Mouse (Mus musculus): ENCODE data around the gene Chmp6. TPM values are rescaled to one million over a fixed set of nuclear protein-coding genes. Genes with fewer than 3 reads are reported as not detected.

Gene Chmp6
- polyA plus RNA-seq, 1 experiment from 2014 or later: 92.1 TPM

- no peak overlapping the region for H3K27ac ChIP-seq (ENCODE audit: low read depth, low read length)
- DNase-seq (ENCODE audit: low spot score) (no peak), ATAC-seq (ENCODE audit: insufficient read depth, low FRiP score, low TSS enrichment) (no peak)
- H3K4me2 ChIP-seq (ENCODE audit: low read depth): no peak overlapping the region
- no peak overlapping the region for H3K4me3 ChIP-seq (ENCODE audit: low read depth, low read length)
- WGBS: 77% methylated on average over 4 of the region's 4 CpGs
- no peaks in the 10 kb centered on the region for H3K9me3 ChIP-seq (ENCODE audit: control insufficient read depth, low read length)
- H3K9ac ChIP-seq (ENCODE audit: low read length): no peak overlapping the region
- H3K36me3 ChIP-seq (ENCODE audit: control insufficient read depth, insufficient read depth, low read length): no peaks in the 10 kb centered on the region
- H3K4me1 ChIP-seq (ENCODE audit: control insufficient read depth, insufficient read depth, low read length): no peaks in the 10 kb centered on the region
- no peaks in the 10 kb centered on the region for H3K27me3 ChIP-seq (ENCODE audit: control insufficient read depth, insufficient read depth, low read length)
These were observed 41.0 kb downstream of the Chmp6 start for GRCm38 (mm10) chr11:119954233-119954632.

- ATAC-seq (ENCODE audit: insufficient read depth, low FRiP score, low TSS enrichment): no peak
- H3K9me3 ChIP-seq (ENCODE audit: control insufficient read depth, low read length): no peaks in the 10 kb centered on the region
- no peaks in the 10 kb centered on the region for H3K27me3 ChIP-seq (ENCODE audit: control insufficient read depth, insufficient read depth, low read length)
- no peak overlapping the region for H3K9ac ChIP-seq (ENCODE audit: low read length)
- H3K4me1 ChIP-seq (ENCODE audit: control insufficient read depth, insufficient read depth, low read length): no peaks in the 10 kb centered on the region
- H3K4me2 ChIP-seq (ENCODE audit: low read depth): no peak overlapping the region
- no peak for DNase-seq (ENCODE audit: low spot score)
- 74% methylated on average over 2 of the region's 2 CpGs for WGBS
- no peaks in the 10 kb centered on the region for H3K36me3 ChIP-seq (ENCODE audit: control insufficient read depth, insufficient read depth, low read length)
- H3K4me3 ChIP-seq (ENCODE audit: low read depth, low read length): no peak overlapping the region
- no peak overlapping the region for H3K27ac ChIP-seq (ENCODE audit: low read depth, low read length)
These were observed 41.6 kb downstream of the Chmp6 start for GRCm38 (mm10) chr11:119954749-119955337.

- no peak overlapping the region for H3K9ac ChIP-seq (ENCODE audit: low read length)
- no peak for ATAC-seq (ENCODE audit: insufficient read depth, low FRiP score, low TSS enrichment)
- 65% methylated on average over 3 of the region's 3 CpGs for WGBS
- no peaks in the 10 kb centered on the region for H3K36me3 ChIP-seq (ENCODE audit: control insufficient read depth, insufficient read depth, low read length)
- DNase-seq (ENCODE audit: low spot score): no peak
- no peaks in the 10 kb centered on the region for H3K27me3 ChIP-seq (ENCODE audit: control insufficient read depth, insufficient read depth, low read length)
- H3K9me3 ChIP-seq (ENCODE audit: control insufficient read depth, low read length): no peaks in the 10 kb centered on the region
- no peaks in the 10 kb centered on the region for H3K4me1 ChIP-seq (ENCODE audit: control insufficient read depth, insufficient read depth, low read length)
- H3K27ac ChIP-seq (ENCODE audit: low read depth, low read length): no peak overlapping the region
- no peak overlapping the region for H3K4me3 ChIP-seq (ENCODE audit: low read depth, low read length)
- H3K4me2 ChIP-seq (ENCODE audit: low read depth): no peak overlapping the region
These were observed 42.2 kb downstream of the Chmp6 start for GRCm38 (mm10) chr11:119955432-119955831.

GRCm38 (mm10) chr11:119956590-119956989 is 43.3 kb downstream of the Chmp6 start:
- no peak overlapping the region for H3K4me3 ChIP-seq (ENCODE audit: low read depth, low read length)
- H3K4me2 ChIP-seq (ENCODE audit: low read depth): no peak overlapping the region
- WGBS: 84% methylated on average over 13 of the region's 13 CpGs
- no peak for ATAC-seq (ENCODE audit: insufficient read depth, low FRiP score, low TSS enrichment)
- no peak overlapping the region for H3K27ac ChIP-seq (ENCODE audit: low read depth, low read length)
- no peaks in the 10 kb centered on the region for H3K27me3 ChIP-seq (ENCODE audit: control insufficient read depth, insufficient read depth, low read length)
- H3K9me3 ChIP-seq (ENCODE audit: control insufficient read depth, low read length): no peaks in the 10 kb centered on the region
- no peak overlapping the region for H3K9ac ChIP-seq (ENCODE audit: low read length)
- H3K4me1 ChIP-seq (ENCODE audit: control insufficient read depth, insufficient read depth, low read length): no peaks in the 10 kb centered on the region
- H3K36me3 ChIP-seq (ENCODE audit: control insufficient read depth, insufficient read depth, low read length): no peaks in the 10 kb centered on the region
- DNase-seq (ENCODE audit: low spot score): no peak

GRCm38 (mm10) chr11:119958856-119959255 is 45.6 kb downstream of the Chmp6 start:
- no peak for DNase-seq (ENCODE audit: low spot score)
- Histone ChIP-seq H3K9ac (ENCODE audit: low read length) (no peak overlapping the region), H3K36me3 (ENCODE audit: control insufficient read depth, insufficient read depth, low read length) (no peaks in the 10 kb centered on the region), H3K27ac (ENCODE audit: low read depth, low read length) (no peak overlapping the region), H3K4me3 (ENCODE audit: low read depth, low read length) (no peak overlapping the region), H3K27me3 (ENCODE audit: control insufficient read depth, insufficient read depth, low read length) (no peaks in the 10 kb centered on the region), H3K4me2 (ENCODE audit: low read depth) (no peak overlapping the region), H3K9me3 (ENCODE audit: control insufficient read depth, low read length) (no peaks in the 10 kb centered on the region), H3K4me1 (ENCODE audit: control insufficient read depth, insufficient read depth, low read length) (no peaks in the 10 kb centered on the region)
- ATAC-seq (ENCODE audit: insufficient read depth, low FRiP score, low TSS enrichment): no peak
- 87% methylated on average over 7 of the region's 7 CpGs for WGBS

- Histone ChIP-seq H3K4me2 (ENCODE audit: low read depth) (no peak overlapping the region), H3K9me3 (ENCODE audit: control insufficient read depth, low read length) (no peaks in the 10 kb centered on the region), H3K36me3 (ENCODE audit: control insufficient read depth, insufficient read depth, low read length) (no peaks in the 10 kb centered on the region), H3K27me3 (ENCODE audit: control insufficient read depth, insufficient read depth, low read length) (no peaks in the 10 kb centered on the region), H3K9ac (ENCODE audit: low read length) (no peak overlapping the region), H3K4me1 (ENCODE audit: control insufficient read depth, insufficient read depth, low read length) (no peaks in the 10 kb centered on the region), H3K27ac (ENCODE audit: low read depth, low read length) (no peak overlapping the region), H3K4me3 (ENCODE audit: low read depth, low read length) (no peak overlapping the region)
- DNase-seq (ENCODE audit: low spot score) (no peak), ATAC-seq (ENCODE audit: insufficient read depth, low FRiP score, low TSS enrichment) (no peak)
- WGBS: 79% methylated on average over 4 of the region's 4 CpGs
These were observed 46.5 kb downstream of the Chmp6 start for GRCm38 (mm10) chr11:119959714-119960113.

GRCm38 (mm10) chr11:119960671-119961070 is 47.4 kb downstream of the Chmp6 start:
- WGBS: 93% methylated on average over 6 of the region's 6 CpGs
- ATAC-seq (ENCODE audit: insufficient read depth, low FRiP score, low TSS enrichment) (no peak), DNase-seq (ENCODE audit: low spot score) (no peak)
- Histone ChIP-seq H3K9ac (ENCODE audit: low read length) (no peak overlapping the region), H3K4me1 (ENCODE audit: control insufficient read depth, insufficient read depth, low read length) (no peaks in the 10 kb centered on the region), H3K4me2 (ENCODE audit: low read depth) (no peak overlapping the region), H3K36me3 (ENCODE audit: control insufficient read depth, insufficient read depth, low read length) (no peaks in the 10 kb centered on the region), H3K4me3 (ENCODE audit: low read depth, low read length) (no peak overlapping the region), H3K27me3 (ENCODE audit: control insufficient read depth, insufficient read depth, low read length) (no peaks in the 10 kb centered on the region), H3K27ac (ENCODE audit: low read depth, low read length) (no peak overlapping the region), H3K9me3 (ENCODE audit: control insufficient read depth, low read length) (no peaks in the 10 kb centered on the region)

GRCm38 (mm10) chr11:119961511-119961910 is 48.3 kb downstream of the Chmp6 start:
- ATAC-seq (ENCODE audit: insufficient read depth, low FRiP score, low TSS enrichment): no peak
- DNase-seq (ENCODE audit: low spot score): no peak
- Histone ChIP-seq H3K27me3 (ENCODE audit: control insufficient read depth, insufficient read depth, low read length) (no peaks in the 10 kb centered on the region), H3K9me3 (ENCODE audit: control insufficient read depth, low read length) (no peaks in the 10 kb centered on the region), H3K4me3 (ENCODE audit: low read depth, low read length) (no peak overlapping the region), H3K27ac (ENCODE audit: low read depth, low read length) (no peak overlapping the region), H3K36me3 (ENCODE audit: control insufficient read depth, insufficient read depth, low read length) (no peaks in the 10 kb centered on the region), H3K9ac (ENCODE audit: low read length) (no peak overlapping the region), H3K4me1 (ENCODE audit: control insufficient read depth, insufficient read depth, low read length) (no peaks in the 10 kb centered on the region), H3K4me2 (ENCODE audit: low read depth) (no peak overlapping the region)
- WGBS: 83% methylated on average over 3 of the region's 3 CpGs

- Histone ChIP-seq H3K9ac (ENCODE audit: low read length) (0 out of 2 replicates have a peak overlapping the region, but pooled peaks have one; percentile 31), H3K27ac (ENCODE audit: low read depth, low read length) (no peak overlapping the region)
- ATAC-seq (ENCODE audit: insufficient read depth, low FRiP score, low TSS enrichment): no peak
These were observed 51.8 kb downstream of the Chmp6 start for GRCm38 (mm10) chr11:119965053-119965452.

More at GRCm38 (mm10) chr11:119965053-119965452, 51.8 kb downstream of the Chmp6 start:
- 11% methylated on average over 9 of the region's 9 CpGs for WGBS
- Histone ChIP-seq H3K9me3 (ENCODE audit: control insufficient read depth, low read length) (no peaks in the 10 kb centered on the region), H3K4me3 (ENCODE audit: low read depth, low read length) (no peak overlapping the region), H3K27me3 (ENCODE audit: control insufficient read depth, insufficient read depth, low read length) (no peaks in the 10 kb centered on the region), H3K4me2 (ENCODE audit: low read depth) (no peak overlapping the region), H3K36me3 (ENCODE audit: control insufficient read depth, insufficient read depth, low read length) (no peaks in the 10 kb centered on the region), H3K4me1 (ENCODE audit: control insufficient read depth, insufficient read depth, low read length) (peaks cover 5% of the 10 kb centered on the region; the same call in 1 of the 2 replicates)
- no peak for DNase-seq (ENCODE audit: low spot score)

All from neural tube, embryonic 11.5 days (tissue).